Mouse (Mus musculus) layer of hippocampus, adult 9-11 months (tissue): ENCODE results near the gene Fbxl17.
A peak's percentile ranks its signal among the peaks of the same experiment; 100 is the strongest.

Source experiments
- DNase-seq: peaks from one replicate; pipeline ENCODE4 v3.0.0; 2022

The Fbxl17 gene

DNA sequence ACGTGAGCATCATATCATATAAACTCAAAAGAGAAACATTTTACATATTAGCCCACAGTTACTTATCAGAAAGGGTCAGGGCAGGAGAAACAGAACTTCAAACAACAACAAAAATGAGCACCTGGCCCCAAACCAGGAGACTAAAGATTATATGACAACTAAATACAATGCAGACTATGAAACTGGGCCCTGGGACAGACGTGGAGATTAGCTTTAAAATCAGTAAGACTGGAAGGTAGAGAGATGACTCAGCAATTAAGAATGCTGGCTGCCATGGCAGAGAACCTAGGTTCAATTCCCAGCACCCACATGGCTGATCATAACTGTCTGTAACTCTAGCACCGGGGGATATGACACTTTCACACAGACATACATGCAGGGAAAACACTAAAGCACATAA is 413.3 kb downstream of the Fbxl17 start:
- DNase-seq = no peak

DNA sequence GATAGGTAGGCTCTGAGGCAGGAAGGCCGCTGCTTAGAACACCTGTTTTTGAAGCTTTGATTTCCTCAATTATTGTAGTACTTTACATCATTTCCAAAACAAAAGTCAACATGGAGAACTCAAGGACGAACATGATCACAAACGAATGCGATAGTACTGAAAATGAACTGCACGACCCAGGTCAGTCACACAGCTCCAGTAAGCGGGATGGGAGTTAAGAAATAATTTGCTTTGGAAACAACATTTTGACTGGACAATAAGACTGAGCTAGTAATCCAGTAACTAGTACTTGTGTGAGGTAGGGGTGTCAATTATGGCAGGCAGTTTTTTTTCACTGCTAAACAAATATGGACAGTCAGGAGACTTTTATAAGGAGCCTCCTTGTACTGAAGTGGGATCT is 414.6 kb downstream of the Fbxl17 start:
- DNase-seq = no peak

DNA sequence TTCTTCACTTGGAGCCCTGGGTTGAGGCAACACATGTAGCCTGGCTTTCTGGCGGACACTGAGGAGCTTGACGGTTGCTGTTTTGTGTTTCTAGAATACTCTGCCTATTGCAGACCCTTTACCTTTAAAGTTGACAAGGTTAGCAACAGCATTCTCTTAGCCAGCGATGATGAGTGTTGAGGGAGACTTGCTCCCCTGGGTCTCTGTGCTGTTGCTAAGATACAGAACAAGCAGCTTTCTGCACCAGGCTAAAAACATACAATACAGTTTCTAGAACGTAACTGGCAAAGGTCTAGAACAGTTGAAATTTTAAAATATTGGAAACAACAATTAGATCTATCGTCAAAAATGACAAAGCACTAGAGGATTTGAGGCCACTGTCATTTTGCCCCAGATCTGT is 420.7 kb downstream of the Fbxl17 start:
- DNase-seq = no peak

DNA sequence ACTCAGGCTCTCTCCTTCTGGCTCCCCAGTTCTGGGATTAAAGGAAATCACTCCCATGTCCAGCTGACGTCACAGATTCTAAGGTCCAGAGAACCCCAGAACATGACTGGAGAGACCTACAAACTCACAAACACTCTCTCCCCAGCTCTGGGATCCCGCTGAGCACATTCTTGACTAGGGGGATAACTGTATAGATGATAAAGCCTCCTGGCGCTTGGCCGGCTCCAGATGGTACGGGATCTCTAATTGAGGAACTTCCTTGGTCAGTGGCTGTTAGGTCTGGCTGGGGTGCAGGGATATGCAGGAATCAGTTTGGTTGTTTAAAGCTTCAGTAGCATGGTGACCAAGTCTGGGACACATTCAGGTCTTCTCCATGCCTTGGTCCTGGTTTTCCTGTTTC is 422.3 kb downstream of the Fbxl17 start:
- no peak for DNase-seq

- no peak for DNase-seq
Measured at GRCm38 (mm10) chr17:63076661-63077060, 423.2 kb downstream of the Fbxl17 start.

DNA sequence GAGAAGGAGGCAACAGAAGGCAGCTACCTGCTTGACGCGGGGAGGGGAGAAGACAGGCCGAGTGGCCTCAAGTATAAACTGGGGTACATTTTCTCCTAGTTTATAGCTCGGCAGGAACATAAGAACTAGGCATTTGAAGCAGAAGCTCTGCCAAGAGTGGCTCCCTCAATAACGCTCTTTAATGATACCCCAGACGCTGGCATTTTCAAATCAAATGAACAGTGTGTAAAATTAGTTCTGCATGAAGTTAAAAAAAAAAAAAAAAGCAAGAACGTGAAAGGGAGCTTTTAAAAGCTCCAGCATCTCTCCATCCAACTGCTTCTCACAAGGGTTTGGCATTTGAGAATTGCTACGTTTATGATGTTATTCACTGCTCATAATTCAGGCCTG is 423.8 kb downstream of the Fbxl17 start:
- no peak for DNase-seq

GRCm38 (mm10) chr17:63075091-63076036 is 424.5 kb downstream of the Fbxl17 start:
- DNase-seq = no peak

GRCm38 (mm10) chr17:63073342-63073741 is 426.5 kb downstream of the Fbxl17 start:
- no peak for DNase-seq

GRCm38 (mm10) chr17:63071134-63071923 is 428.5 kb downstream of the Fbxl17 start:
- no peak for DNase-seq

GRCm38 (mm10) chr17:63070161-63070761 is 429.6 kb downstream of the Fbxl17 start:
- no peak for DNase-seq

DNA sequence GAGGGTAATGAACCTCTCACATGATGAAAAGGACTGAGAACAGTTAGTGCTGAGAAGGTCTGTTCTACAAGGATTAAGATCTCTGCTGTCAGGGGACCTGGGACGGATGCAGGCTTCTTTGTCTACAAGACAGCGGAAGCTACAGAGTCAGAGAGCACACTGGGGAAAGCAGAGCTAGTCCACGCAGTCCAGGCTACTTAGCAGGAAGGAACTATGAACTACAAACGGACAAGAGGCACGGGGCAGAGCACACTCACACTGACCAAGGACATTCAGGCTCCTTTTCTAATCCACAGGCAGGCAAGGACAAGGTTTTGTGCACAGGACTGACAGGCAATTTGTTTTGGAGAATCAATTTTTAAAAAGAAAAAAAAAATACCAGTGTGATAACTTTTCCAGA is 437.0 kb downstream of the Fbxl17 start:
- no peak for DNase-seq

DNA sequence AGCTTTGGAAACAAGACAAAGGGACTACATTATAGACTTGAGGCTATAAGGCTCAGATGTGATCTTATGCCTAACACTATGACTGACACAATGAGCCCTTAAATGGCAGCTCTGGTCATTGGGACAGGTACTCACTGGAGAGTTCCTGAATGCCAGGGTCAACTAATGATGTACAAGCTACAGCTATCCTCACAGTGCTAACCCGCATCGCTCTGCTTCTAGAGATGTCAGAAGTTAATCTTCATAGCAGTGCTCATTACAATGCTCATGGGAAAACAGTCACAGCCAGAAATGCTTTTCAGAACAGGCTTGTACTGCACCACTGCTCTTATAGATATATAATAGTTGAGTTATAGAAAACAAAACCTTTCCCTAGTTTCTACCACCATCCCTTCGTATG is 438.0 kb downstream of the Fbxl17 start:
- no peak for DNase-seq

DNA sequence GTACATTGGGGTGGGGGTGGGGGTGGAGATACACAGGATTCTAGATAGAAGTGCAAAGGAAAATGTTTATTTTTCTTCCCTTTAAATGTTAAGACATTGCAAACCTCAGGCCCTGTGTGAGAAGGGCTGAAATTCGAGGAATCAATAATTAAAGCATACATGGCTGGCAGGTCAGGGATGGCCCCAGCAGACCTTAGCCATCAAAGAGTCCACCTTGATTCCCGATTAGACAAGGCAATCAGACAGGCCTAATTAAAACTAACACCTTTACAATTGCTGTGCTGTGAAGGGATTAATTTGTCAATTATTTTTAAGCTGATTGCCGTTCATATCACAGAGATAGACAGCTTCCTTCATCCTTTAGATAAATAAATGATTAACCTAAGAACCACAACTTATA is 439.0 kb downstream of the Fbxl17 start:
- no peak for DNase-seq

- DNase-seq = peak; percentile 79
Measured at GRCm38 (mm10) chr17:63057740-63058388, 442.0 kb downstream of the Fbxl17 start.

- no peak for DNase-seq
Measured at GRCm38 (mm10) chr17:63056976-63057375, 442.8 kb downstream of the Fbxl17 start.

DNA sequence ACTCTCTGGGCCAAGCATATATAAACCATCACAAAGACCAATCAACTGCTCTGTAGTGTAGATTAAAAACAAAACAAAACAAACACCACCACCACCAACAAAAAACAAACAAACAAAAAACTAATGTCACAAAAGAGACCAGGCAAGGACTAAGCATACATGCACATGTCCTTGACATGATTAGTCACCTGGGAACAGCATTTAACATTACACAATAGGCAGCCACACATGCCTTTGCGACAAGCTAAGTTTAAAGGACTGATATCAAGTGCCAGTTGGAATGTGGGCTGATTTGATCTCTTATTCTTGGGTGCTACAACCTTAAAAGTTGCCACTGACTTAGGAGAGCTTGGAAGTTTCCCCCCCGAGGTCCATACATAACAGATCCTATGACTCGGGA is 446.5 kb downstream of the Fbxl17 start:
- DNase-seq = no peak

DNA sequence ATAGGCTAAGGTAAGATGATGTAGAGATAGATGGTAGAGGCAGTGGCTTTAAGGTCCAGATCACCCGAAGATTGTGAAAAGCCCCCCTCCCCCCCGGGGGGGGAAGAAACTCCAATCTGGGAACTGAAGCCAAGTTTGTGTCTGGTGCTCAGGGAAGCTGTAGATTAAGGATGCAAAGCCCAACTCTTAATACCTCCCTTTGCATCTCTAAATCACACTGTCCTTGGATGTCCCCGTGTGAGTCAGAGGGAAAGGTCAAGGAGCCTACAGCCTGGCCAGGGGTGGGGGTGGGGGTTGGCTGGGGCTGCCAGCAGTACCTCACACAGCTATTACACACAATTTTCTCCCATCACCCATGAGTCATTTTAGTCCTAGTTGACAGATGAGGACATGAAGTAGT is 453.4 kb downstream of the Fbxl17 start:
- DNase-seq = no peak

DNA sequence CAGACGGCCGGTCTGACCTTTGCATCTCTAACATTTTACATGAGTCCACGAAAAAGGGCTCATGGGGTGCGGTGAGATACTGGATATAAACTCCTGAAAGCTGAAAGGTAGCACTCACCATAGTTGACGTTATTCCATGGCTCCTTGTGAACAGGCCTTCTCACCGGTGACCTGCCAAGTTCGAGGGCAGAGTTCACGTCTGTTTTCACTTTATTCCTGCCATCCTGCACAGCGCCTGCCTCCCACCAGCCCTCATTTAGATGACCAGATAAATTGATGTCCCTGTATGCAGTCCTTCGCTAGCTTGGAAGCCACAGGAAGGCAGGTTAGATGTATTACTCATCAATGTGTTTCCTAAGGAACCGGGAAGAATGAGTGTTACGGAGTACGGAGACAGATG is 454.5 kb downstream of the Fbxl17 start:
- no peak for DNase-seq

DNA sequence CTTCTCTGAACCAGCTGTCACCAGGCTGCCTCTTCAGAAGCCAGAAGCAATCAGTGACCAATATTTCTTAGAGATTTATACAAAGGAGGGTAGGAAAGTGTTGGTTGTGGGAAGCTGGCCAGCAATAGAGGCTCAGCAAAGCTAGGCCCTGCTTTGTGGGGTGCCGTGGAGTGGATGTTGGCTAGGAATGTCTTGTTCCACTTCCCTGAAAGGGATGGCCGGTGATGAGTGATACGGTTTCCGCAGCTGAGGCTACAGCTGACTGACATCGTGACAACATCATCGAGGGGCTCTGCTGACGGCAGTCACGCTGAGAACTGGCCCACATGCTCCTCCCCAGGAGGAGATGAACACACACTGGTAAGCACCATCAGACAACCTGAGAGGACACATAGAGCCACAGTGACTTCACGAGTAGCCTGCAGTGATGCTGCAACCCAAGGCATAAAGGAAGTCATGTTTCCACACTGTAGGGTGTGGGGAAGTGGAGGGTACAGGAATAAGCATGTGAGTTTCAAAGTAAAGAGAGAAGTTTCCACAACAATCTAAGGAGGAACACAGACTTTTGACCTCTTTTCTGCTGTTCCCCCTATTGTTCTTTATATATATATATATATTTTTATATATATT is 456.7 kb downstream of the Fbxl17 start:
- peak; percentile 74 for DNase-seq

DNA sequence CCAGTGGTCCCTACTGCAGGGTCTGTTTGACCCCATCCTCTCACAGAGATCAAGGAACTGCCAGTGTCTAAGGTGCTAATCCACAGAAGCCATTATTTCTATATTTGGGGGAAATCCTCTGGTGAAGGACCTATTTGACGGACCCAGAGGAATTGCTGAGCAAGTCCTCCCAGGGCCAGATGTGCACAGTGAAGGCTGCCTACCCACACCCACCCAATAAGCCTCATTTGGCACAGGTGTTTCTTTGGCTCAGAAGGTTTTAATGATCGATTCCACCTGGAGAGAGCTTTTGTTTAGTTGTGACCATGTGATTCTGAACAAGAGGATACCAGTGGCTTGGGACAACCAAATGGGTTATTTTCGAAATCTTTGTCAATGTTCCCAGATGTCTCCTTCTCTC is 462.3 kb downstream of the Fbxl17 start:
- DNase-seq = no peak

DNA sequence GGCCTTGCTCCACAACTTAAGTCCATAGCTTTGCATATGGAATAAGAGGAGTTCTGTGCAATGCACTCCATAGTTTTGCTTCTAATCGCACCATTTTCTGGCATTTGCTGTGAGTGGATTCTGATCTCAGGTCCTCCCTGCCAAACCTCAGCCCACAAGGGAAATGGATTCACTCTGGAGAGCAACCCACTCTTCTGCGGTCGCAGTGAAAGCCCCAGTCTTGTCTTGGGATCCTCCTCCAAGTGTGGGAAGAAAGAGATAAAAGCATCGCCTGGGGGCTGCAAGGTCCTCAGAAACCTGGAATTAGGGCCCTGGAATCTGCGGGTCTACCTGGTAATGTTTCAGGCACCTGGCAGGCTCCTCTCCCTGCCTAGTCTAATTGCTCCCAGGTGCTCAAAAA is 466.7 kb downstream of the Fbxl17 start:
- DNase-seq = no peak

GRCm38 (mm10) chr17:63029105-63029504 is 470.7 kb downstream of the Fbxl17 start:
- no peak for DNase-seq

DNA sequence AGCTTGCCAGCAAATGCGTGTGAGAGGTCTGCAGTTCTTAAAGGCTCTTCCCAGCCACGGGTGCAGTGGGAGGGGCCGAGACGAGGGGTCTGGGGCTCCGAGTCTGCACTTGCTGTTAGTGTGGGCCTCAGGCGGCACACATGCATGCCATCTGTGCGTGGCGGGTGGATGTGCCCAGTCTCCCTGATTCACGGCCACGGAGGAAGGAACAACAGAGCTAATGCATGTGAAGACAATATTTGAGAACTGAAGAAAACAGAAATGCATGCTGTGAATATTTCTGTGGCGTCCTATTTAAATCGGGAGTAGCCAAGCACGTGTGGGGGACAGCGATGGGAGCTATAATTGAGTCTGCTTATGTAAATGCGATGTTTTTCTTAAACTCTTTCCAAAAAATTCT is 474.6 kb downstream of the Fbxl17 start:
- no peak for DNase-seq
